Mouse (Mus musculus) gastrocnemius, postnatal 25 days (tissue): ENCODE results near the gene Olfr467. TPM values are rescaled to one million over a fixed set of nuclear protein-coding genes. Genes with fewer than 3 reads are reported as not detected.
"Not testable (repeated sequence)": the region's sequence is repeated elsewhere in the genome, so short reads cannot be mapped to it uniquely, and the experiment has no call there.

Experiments used
- DNase-seq: peaks from one replicate; pipeline ENCODE4 v3.0.0; 2022
- long read RNA-seq, 2 experiments: library from polyadenylated mRNA; stranded (forward); transcript quantifications; one replicate each; pipeline ENCODE4 v2.0.0; 2021
- total RNA-seq, 2 experiments: library from RNA; stranded (reverse); gene quantifications; 1 replicate in 1 of 2; 2 replicates in 1 of 2; pipeline ENCODE4 v1.2.3; 2021

Gene Olfr467
- total RNA-seq: not detected
- long read RNA-seq, experiment 1: 0 reads
- long read RNA-seq, experiment 2: 0 reads

DNA sequence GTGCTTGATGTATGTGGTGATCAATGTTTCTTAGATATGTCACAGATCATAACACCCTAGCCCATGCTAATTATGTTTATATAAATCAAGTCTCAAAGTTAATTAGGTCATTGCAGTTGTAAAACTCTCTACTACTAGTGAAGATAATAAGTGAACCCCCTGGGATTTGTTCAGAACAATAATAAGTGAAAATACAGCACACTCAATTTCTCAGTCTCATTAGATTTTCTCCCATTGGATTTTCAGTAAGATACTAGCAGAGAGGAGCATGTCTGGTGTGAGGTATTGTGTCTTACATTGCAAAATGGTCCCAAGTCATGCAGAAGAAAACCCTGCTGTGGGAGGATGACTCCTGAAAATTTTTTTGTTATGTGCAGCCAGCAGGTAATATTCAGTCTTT lies at the start of gene Olfr467:
Olfr467 (plus strand) TSS at position 301 of the 400 bp plus-strand sequence.
- no peak for DNase-seq

DNA sequence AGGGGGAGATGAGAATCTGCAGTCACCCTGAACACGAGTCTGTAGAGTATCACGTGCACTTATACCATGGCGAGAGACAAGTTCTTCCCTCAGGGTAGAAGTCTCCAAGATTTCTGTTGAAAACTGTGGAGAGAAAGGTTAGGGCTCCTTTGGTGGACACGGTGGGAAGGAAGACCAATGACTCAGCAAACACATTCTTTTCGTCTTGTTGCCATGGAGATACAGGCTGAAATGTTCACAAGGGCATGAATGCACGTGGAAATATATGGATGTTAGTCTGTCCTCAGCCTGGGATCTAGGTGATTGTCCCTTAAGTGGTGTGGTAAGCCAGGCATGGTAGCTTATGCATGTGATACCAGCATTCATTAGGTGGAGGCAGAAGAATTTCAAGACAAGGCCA lies 41.3 kb upstream of the Olfr467 start:
- no peak for DNase-seq

GRCm38 (mm10) chr7:107778216-107778615 lies 33.8 kb upstream of the Olfr467 start:
- no peak for DNase-seq

DNA sequence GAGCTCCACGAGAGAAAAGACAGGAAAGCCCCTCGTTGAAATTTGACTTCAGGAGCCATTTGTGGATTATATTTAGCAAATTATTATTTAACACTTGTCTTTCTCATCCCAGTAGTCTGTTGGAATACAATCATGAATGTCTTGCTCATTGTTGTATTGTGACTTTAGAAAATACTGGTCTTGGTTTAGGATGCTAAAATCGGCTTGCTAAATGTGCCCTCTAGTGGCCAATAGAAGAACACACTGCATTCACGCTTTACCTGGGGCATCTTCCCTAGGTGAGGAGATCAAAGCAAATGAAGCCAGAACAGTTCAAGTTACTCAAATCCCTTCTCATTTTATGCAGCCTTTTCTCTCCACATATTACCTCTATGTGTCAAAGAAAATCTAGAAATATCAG lies 32.5 kb upstream of the Olfr467 start:
- no peak for DNase-seq

GRCm38 (mm10) chr7:107787977-107788620 lies 24.0 kb upstream of the Olfr467 start:
- no peak for DNase-seq

DNA sequence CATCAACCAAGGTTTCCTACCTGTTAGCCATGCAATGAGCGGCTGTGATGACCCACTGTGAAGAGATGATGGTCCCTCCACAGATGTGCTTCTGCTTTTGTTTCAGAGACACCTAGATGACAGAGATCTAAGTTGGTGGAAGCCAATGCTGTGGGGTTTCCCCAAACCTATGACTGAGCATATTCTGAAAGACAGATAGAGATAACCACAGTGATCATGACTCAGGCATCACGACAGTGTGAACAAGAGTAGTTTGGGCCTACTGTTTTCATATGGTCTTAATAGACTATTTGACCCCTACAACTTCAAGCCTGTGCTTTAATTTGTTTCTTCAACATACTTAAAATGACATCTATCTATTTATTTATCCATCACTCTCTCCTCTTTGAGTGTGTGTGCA lies 15.6 kb upstream of the Olfr467 start:
- no peak for DNase-seq

GRCm38 (mm10) chr7:107801108-107801507 lies 11.0 kb upstream of the Olfr467 start, which contains the start of gene Ovch2:
TSS of gene Ovch2 (minus strand) at chr7:107801208.
- no peak for DNase-seq

GRCm38 (mm10) chr7:107802138-107802537 lies 9.9 kb upstream of the Olfr467 start:
- DNase-seq: no peak

DNA sequence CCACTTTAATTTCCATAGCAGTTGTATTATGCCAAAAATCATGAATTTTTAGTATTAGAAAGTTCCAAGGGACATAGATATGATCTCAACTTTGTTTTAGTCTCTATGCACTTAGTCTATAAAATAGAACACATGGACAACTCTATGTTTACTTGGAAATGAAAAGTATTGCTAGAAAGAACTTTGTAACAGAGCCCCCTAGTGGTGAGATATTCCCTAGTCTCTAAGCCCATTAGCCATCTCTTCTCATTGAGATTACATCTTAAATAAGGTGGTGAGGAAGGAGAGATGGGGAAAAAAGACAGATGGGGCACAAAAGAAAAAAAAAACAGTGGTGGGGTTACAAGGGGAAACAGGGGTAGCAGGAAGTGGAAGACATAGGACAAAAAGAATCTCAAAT lies 7.4 kb downstream of the Olfr467 start:
- DNase-seq: no peak

- not testable (repeated sequence) for DNase-seq
Observed at GRCm38 (mm10) chr7:107823867-107824266, 11.8 kb downstream of the Olfr467 start.

GRCm38 (mm10) chr7:107825441-107825840 lies 13.4 kb downstream of the Olfr467 start, which contains the start of gene Olfr469:
TSS of gene Olfr469 (minus strand) at chr7:107825541.
- not testable (repeated sequence) for DNase-seq

DNA sequence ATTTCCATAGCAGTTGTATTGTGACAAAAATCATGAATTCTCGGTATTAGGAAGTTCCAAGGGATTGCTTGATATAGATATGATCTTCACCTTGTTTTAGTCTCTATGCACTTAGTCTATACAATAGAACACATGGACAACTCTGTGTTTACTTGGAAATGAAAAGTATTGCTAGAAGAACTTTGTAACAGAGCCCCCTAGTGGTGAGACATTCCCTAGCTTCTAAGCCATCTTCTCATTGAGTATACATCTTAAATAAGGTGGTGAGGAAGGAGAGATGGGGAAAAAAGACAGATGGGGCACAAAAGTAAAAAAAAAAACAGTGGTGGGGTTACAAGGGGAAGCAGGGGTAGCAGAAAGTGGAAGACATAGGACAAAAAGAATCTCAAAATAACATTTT lies 29.7 kb downstream of the Olfr467 start:
- DNase-seq: no peak

GRCm38 (mm10) chr7:107847390-107847789 lies 35.3 kb downstream of the Olfr467 start, which contains the start of gene Olfr470:
TSS of gene Olfr470 (minus strand) at chr7:107847490.
- not testable (repeated sequence) for DNase-seq

Other genes with a start within 250 kb of the Olfr467 start
- gene Olfml1, start 244.8 kb upstream of the Olfr467 start, total RNA-seq: 1 to 10 TPM; 2.0 to 4.7 TPM
- 10 to 100 TPM in 1 of 2 experiments, 1 to 10 TPM in 1; 8.0 to 15.2 TPM for gene Ppfibp2, start 217.1 kb upstream of the Olfr467 start, total RNA-seq
- not detected for gene 5330417H12Rik, start 187.1 kb upstream of the Olfr467 start, total RNA-seq
- gene Cyb5r2, start 54.2 kb upstream of the Olfr467 start, total RNA-seq: under 1 TPM in 1 of 2 experiments, not detected in 1; 0.23 TPM
- gene Ovch2, start 11.1 kb upstream of the Olfr467 start, total RNA-seq: not detected
- gene Olfr469, start 13.3 kb downstream of the Olfr467 start, total RNA-seq: not detected
- not detected for gene Olfr470, start 35.2 kb downstream of the Olfr467 start, total RNA-seq
- gene Olfr472, start 85.6 kb downstream of the Olfr467 start, total RNA-seq: not detected
- gene Olfr473, start 118.2 kb downstream of the Olfr467 start, total RNA-seq: not detected
- not detected for gene Olfr474, start 142.4 kb downstream of the Olfr467 start, total RNA-seq
- gene Olfr476, start 152.5 kb downstream of the Olfr467 start, total RNA-seq: not detected
- gene Olfr477, start 174.4 kb downstream of the Olfr467 start, total RNA-seq: not detected
- gene Olfr478, start 221.7 kb downstream of the Olfr467 start, total RNA-seq: not detected
- not detected for gene Olfr479, start 238.4 kb downstream of the Olfr467 start, total RNA-seq